Mouse (Mus musculus) CH12.LX (cell line): ENCODE measurements around the gene Folr1. TPM values are rescaled to one million over a fixed set of nuclear protein-coding genes. Genes with fewer than 3 reads are reported as not detected.
A peak's percentile ranks its signal among the peaks of the same experiment; 100 is the strongest.

Experiments
- DNase-seq: peaks from one replicate; pipeline ENCODE4 v3.0.0-alpha.2; 2013; ENCODE audit errors: extremely low read depth
- H3K27ac ChIP-seq: 2 replicates; pipeline ENCODE4 v1.5.1; 2012; ENCODE audit warnings: low read depth, mild to moderate bottlenecking, control low read depth, moderate library complexity; ENCODE audit not compliant: insufficient read depth
- H3K27me3 ChIP-seq: replicated peaks from 2 replicates; pipeline ENCODE3; 2012; ENCODE audit warnings: inconsistent platforms
- H3K36me3 ChIP-seq, 2 experiments: replicated peaks in 1 of 2; 2 replicates each; pipeline versions ENCODE3 to v1.6.1; 2012; ENCODE audit warnings: inconsistent platforms in 1 of 2, low read length in 1 of 2, mild to moderate bottlenecking in 1 of 2, mixed read lengths in 1 of 2, moderate library complexity in 1 of 2; ENCODE audit not compliant: control insufficient read depth in 1 of 2, insufficient read depth in 1 of 2
- H3K4me1 ChIP-seq, 2 experiments: 2 replicates each; pipeline ENCODE4 v1.6.1; 2012; ENCODE audit warnings: inconsistent platforms in 1 of 2, moderate library complexity in 1 of 2; ENCODE audit not compliant: insufficient read depth in 2 of 2, control insufficient read depth in 1 of 2
- H3K4me2 ChIP-seq: 2 replicates; pipeline ENCODE4 v1.6.1; 2012; ENCODE audit warnings: low read depth, mild to moderate bottlenecking, control low read depth; ENCODE audit not compliant: poor library complexity, insufficient read depth, severe bottlenecking
- H3K4me3 ChIP-seq, 3 experiments: fragments of 150-350 bp in 1 of 3; sonication (generic) in 1 of 3; replicated peaks in 1 of 3; 2 replicates each; pipeline versions ENCODE3 to v1.5.1; 2011 to 2012; ENCODE audit warnings: low read depth in 2 of 3, low read length in 2 of 3, mild to moderate bottlenecking in 2 of 3, moderate library complexity in 2 of 3, control low read depth in 1 of 3, improper control_type of control experiment in 1 of 3, inconsistent platforms in 1 of 3, mixed read lengths in 1 of 3; ENCODE audit not compliant: poor library complexity in 1 of 3
- H3K79me2 ChIP-seq: replicated peaks from 2 replicates; pipeline ENCODE4 v1.6.1; 2012; ENCODE audit warnings: mild to moderate bottlenecking, moderate library complexity; ENCODE audit not compliant: control insufficient read depth, poor library complexity, insufficient read depth, severe bottlenecking; ENCODE audit errors: extremely low read depth
- H3K9ac ChIP-seq: 2 replicates; pipeline ENCODE4 v1.6.1; 2012; ENCODE audit warnings: low read depth, mild to moderate bottlenecking, control low read depth, moderate library complexity; ENCODE audit not compliant: insufficient read depth
- H3K9me3 ChIP-seq: replicated peaks from 2 replicates; pipeline ENCODE3; 2012; ENCODE audit warnings: low read length, inconsistent platforms, mixed read lengths
- BHLHE40 ChIP-seq: IDR thresholded peaks from 2 replicates; pipeline ENCODE4 v1.6.1; 2011; ENCODE audit warnings: mild to moderate bottlenecking, low read depth, low read length, improper control_type of control experiment
- CTCF ChIP-seq, 2 experiments: IDR thresholded peaks in 1 of 2; conservative IDR thresholded peaks in 1 of 2; 2 replicates each; pipeline ENCODE4 v1.5.1; 2011 to 2012; ENCODE audit warnings: low read depth in 2 of 2, low read length in 2 of 2, improper control_type of control experiment in 1 of 2, inconsistent platforms in 1 of 2, mild to moderate bottlenecking in 1 of 2, moderate library complexity in 1 of 2
- ETS1 ChIP-seq: conservative IDR thresholded peaks from 2 replicates; pipeline ENCODE4 v1.6.1; 2012; ENCODE audit warnings: low read depth, mild to moderate bottlenecking, inconsistent platforms, low read length, improper control_type of control experiment, moderate library complexity
- GABPA ChIP-seq: IDR thresholded peaks from 2 replicates; pipeline ENCODE4 v1.6.1; 2012; ENCODE audit warnings: low read depth, low read length, improper control_type of control experiment, inconsistent platforms; ENCODE audit not compliant: insufficient replicate concordance
- HCFC1 ChIP-seq: IDR thresholded peaks from 2 replicates; pipeline ENCODE4 v1.6.1; 2012; ENCODE audit warnings: low read depth, mild to moderate bottlenecking, inconsistent platforms, low read length, improper control_type of control experiment
- JUND ChIP-seq: conservative IDR thresholded peaks from 2 replicates; pipeline ENCODE4 v1.6.1; 2011; ENCODE audit warnings: low read depth, low read length, improper control_type of control experiment
- MAFK ChIP-seq: IDR thresholded peaks from 2 replicates; pipeline ENCODE4 v1.6.1; 2011; ENCODE audit warnings: low read length, improper control_type of control experiment; ENCODE audit not compliant: insufficient replicate concordance
- MAX ChIP-seq: IDR thresholded peaks from 2 replicates; pipeline ENCODE4 v1.6.1; 2011; ENCODE audit warnings: low read length, improper control_type of control experiment
- MAZ ChIP-seq: IDR thresholded peaks from 2 replicates; pipeline ENCODE4 v1.6.1; 2012; ENCODE audit warnings: low read depth, mild to moderate bottlenecking, inconsistent platforms, low read length, improper control_type of control experiment, moderate library complexity
- PAX5 ChIP-seq: IDR thresholded peaks from 2 replicates; pipeline ENCODE4 v1.6.1; 2012; ENCODE audit warnings: low read length, inconsistent platforms, mixed read lengths
- POLR2A ChIP-seq: IDR thresholded peaks from 2 replicates; pipeline ENCODE4 v1.6.1; 2011; ENCODE audit warnings: low read depth, mild to moderate bottlenecking, improper control_type of control experiment, low read length
- RAD21 ChIP-seq: IDR thresholded peaks from 2 replicates; pipeline ENCODE4 v1.6.1; 2011; ENCODE audit warnings: low read depth, mild to moderate bottlenecking, low read length, improper control_type of control experiment, moderate library complexity
- SMC3 ChIP-seq: IDR thresholded peaks from 2 replicates; pipeline ENCODE4 v1.6.1; 2011; ENCODE audit warnings: low read depth, low read length, improper control_type of control experiment
- USF2 ChIP-seq: conservative IDR thresholded peaks from 2 replicates; pipeline ENCODE4 v1.6.1; 2011; ENCODE audit warnings: low read depth, low read length, improper control_type of control experiment
- ZC3H11A ChIP-seq: IDR thresholded peaks from 2 replicates; pipeline ENCODE4 v1.6.1; 2012; ENCODE audit warnings: low read depth, mild to moderate bottlenecking, inconsistent platforms, low read length, improper control_type of control experiment
- dilution Hi-C: fragments of 300-500 bp; cut with MboI; formaldehyde crosslinking; loops from 2 replicates; pipeline ENCODE4 v1.14.3; 2020; ENCODE audit warnings: low sequenced_read_pairs; ENCODE audit not compliant: extremely low pct_unique_long_range_greater_than_20kb, extremely low pct_ligation_motif_present
- in situ Hi-C: fragments of 300-500 bp; cut with MboI; formaldehyde crosslinking; loops from 3 replicates; pipeline ENCODE4 v1.14.3; 2019; ENCODE audit warnings: low sequenced_read_pairs, low pct_ligation_motif_present, low pct_unique_long_range_greater_than_20kb, mixed read lengths
- polyA plus RNA-seq: library from polyadenylated mRNA; unstranded; fragments of >175 nt; gene quantifications from 2 replicates; pipeline ENCODE4 v1.2.1, GENCODE M21; 2012; ENCODE audit warnings: low read depth; ENCODE audit not compliant: insufficient read length
- total RNA-seq, 2 experiments: library from RNA; depleted of rRNA; stranded (reverse); fragments of 300-350 nt in 1 of 2; fragments of >200 nt in 1 of 2; gene quantifications; 2 replicates each; pipeline ENCODE4 v1.2.3; 2012 to 2014

Folr1 gene
- total and polyA plus RNA-seq, 3 experiments: 0.25 TPM; not detected in 2

- peaks cover 45 to 76% of the 10 kb centered on the region in 2 experiments for H3K36me3 ChIP-seq
- peaks cover 13% of the 10 kb centered on the region for H3K79me2 ChIP-seq
- no peak overlapping the region for H3K27ac ChIP-seq
- H3K27me3 ChIP-seq: no peaks in the 10 kb centered on the region
- no peak overlapping the region for H3K4me2 ChIP-seq
- no peak overlapping the region for H3K4me3 ChIP-seq
- no peaks in the 10 kb centered on the region for H3K9me3 ChIP-seq
- in situ Hi-C loops (loop anchor here (10.0 kb wide), 2 partner anchors 143 to 173 kb away; partner anchors contain the start of gene Trpc2), dilution Hi-C loops (no loop called here)
- DNase-seq: no peak
- H3K9ac ChIP-seq: no peak overlapping the region
- peaks cover 4 to 23% of the 10 kb centered on the region in 2 experiments; a peak in 2 of 4 replicates for H3K4me1 ChIP-seq
- TF ChIP-seq CTCF (conservative IDR thresholded peaks at IDR 0.05 in 1 of 2, IDR thresholded peaks at IDR 0.05 in 1 of 2; ENCODE audit: low read depth in 2 of 2, low read length in 2 of 2) (peak; percentile 28 to 54; a peak in 3 of 4 replicates), MAZ (no peak)
- TF ChIP-seq, all 38 proteins: peak for 1
Observed at GRCm38 (mm10) chr7:101911982-101912381, 41.4 kb upstream of the Folr1 start.

GRCm38 (mm10) chr7:101910138-101910537 lies 39.5 kb upstream of the Folr1 start:
- Histone ChIP-seq H3K4me2 (no peak overlapping the region), H3K4me3 (no peak overlapping the region), H3K9ac (no peak overlapping the region)
- dilution Hi-C loops: no loop called here
- no peak for TF ChIP-seq POLR2A
- no peak for TF ChIP-seq BHLHE40
- TF ChIP-seq MAX: no peak
- no peak for TF ChIP-seq SMC3
- no peak for TF ChIP-seq MAFK
- TF ChIP-seq ETS1: no peak
- no peak for TF ChIP-seq ZC3H11A
- no peak for TF ChIP-seq JUND
- no peak for TF ChIP-seq HCFC1
- TF ChIP-seq GABPA: no peak
- TF ChIP-seq PAX5: no peak
- no peak for TF ChIP-seq USF2
- TF ChIP-seq, all 38 proteins: peak for 0
- Histone ChIP-seq H3K79me2 (peaks cover 22% of the 10 kb centered on the region), H3K27ac (no peak overlapping the region), H3K4me1 (peaks cover 7 to 30% of the 10 kb centered on the region in 2 experiments; a peak in 3 of 4 replicates), H3K9me3 (no peaks in the 10 kb centered on the region), H3K36me3 (peaks cover 42 to 63% of the 10 kb centered on the region in 2 experiments), H3K27me3 (no peaks in the 10 kb centered on the region)
- in situ Hi-C loops: loop anchor here (10.0 kb wide), 2 partner anchors 145 to 175 kb away; partner anchors contain the start of gene Trpc2
- no peak for DNase-seq

- dilution Hi-C loops: no loop called here
- TF ChIP-seq CTCF (conservative IDR thresholded peaks at IDR 0.05 in 1 of 2, IDR thresholded peaks at IDR 0.05 in 1 of 2; ENCODE audit: low read depth in 2 of 2, low read length in 2 of 2): peak in 1 of 2 experiments; percentile 18; a peak in 1 of 4 replicates
- no peak for TF ChIP-seq RAD21
Observed at GRCm38 (mm10) chr7:101908367-101908766, 37.8 kb upstream of the Folr1 start.

More at GRCm38 (mm10) chr7:101908367-101908766, 37.8 kb upstream of the Folr1 start:
- no peak for DNase-seq
- 0 out of 2 replicates have a peak overlapping the region, but pooled peaks have one; percentile 1 for H3K27ac ChIP-seq
- no peak overlapping the region for H3K4me3 ChIP-seq
- H3K9me3 ChIP-seq: no peaks in the 10 kb centered on the region
- no peak overlapping the region; the same call in 1 of the 2 replicates for H3K9ac ChIP-seq
- in situ Hi-C loops: no loop called here
- H3K4me2 ChIP-seq: no peak overlapping the region
- H3K36me3 ChIP-seq: peaks cover 37 to 49% of the 10 kb centered on the region in 2 experiments
- no peaks in the 10 kb centered on the region for H3K27me3 ChIP-seq
- H3K4me1 ChIP-seq: peaks cover 7 to 35% of the 10 kb centered on the region in 2 experiments; a peak in 3 of 4 replicates
- H3K79me2 ChIP-seq: peaks cover 22% of the 10 kb centered on the region
